Mouse (Mus musculus): ENCODE measurements around the gene Itpr3. TPM values are rescaled to one million over a fixed set of nuclear protein-coding genes. Genes with fewer than 3 reads are reported as not detected.

The Itpr3 gene
- polyA plus RNA-seq (2015; fragmentation: Nextera tagmentation; extraction: Ambion mirVana): 6.1 TPM in 2 replicates

- Histone ChIP-seq H3K9me3 (ENCODE audit: control insufficient read depth, low read length) (0 out of 2 replicates have a peak, but pooled peaks cover 3% of the 10 kb centered on the region), H3K4me2 (ENCODE audit: low read depth, low read length) (peak within 1 kb of the TSS; percentile 99), H3K4me3 (ENCODE audit: low read length) (peak within 1 kb of the TSS; percentile 81), H3K9ac (ENCODE audit: low read length) (peak within 1 kb of the TSS; percentile 84), H3K4me1 (replicated peaks; ENCODE audit: control insufficient read depth, insufficient read depth, low read length) (peaks cover 29% of the 10 kb centered on the region), H3K27ac (ENCODE audit: low read length) (peak within 1 kb of the TSS; percentile 98), H3K27me3 (ENCODE audit: control insufficient read depth, insufficient read depth, low read depth, low read length) (peaks cover 3% of the 10 kb centered on the region; the same call in 1 of the 2 replicates), H3K36me3 (ENCODE audit: control insufficient read depth, insufficient read depth, low read length) (no peaks in the 10 kb centered on the region)
- peak; percentile 83 for ATAC-seq (ENCODE audit: low read depth)
- WGBS: under 1% methylated on average over 57 of the region's 66 CpGs
Observed at GRCm38 (mm10) chr17:27056812-27057516, at the start of gene Itpr3. Gene Itpr3 (plus strand): TSS chr17:27057304.

- no peak overlapping the region for H3K4me2 ChIP-seq (ENCODE audit: low read depth, low read length)
- no peaks in the 10 kb centered on the region for H3K27me3 ChIP-seq (ENCODE audit: control insufficient read depth, insufficient read depth, low read depth, low read length)
- no peak overlapping the region for H3K27ac ChIP-seq (ENCODE audit: low read length)
- WGBS: 69% methylated on average over 2 of the region's 2 CpGs
- no peaks in the 10 kb centered on the region for H3K36me3 ChIP-seq (ENCODE audit: control insufficient read depth, insufficient read depth, low read length)
- H3K9ac ChIP-seq (ENCODE audit: low read length): no peak overlapping the region
- no peak overlapping the region for H3K4me3 ChIP-seq (ENCODE audit: low read length)
- no peaks in the 10 kb centered on the region for H3K9me3 ChIP-seq (ENCODE audit: control insufficient read depth, low read length)
- H3K4me1 ChIP-seq (replicated peaks; ENCODE audit: control insufficient read depth, insufficient read depth, low read length): 0 out of 2 replicates have a peak, but pooled peaks cover 2% of the 10 kb centered on the region
- ATAC-seq (ENCODE audit: low read depth): no peak
Observed at GRCm38 (mm10) chr17:27008277-27008676, 48.8 kb upstream of the Itpr3 start.

- H3K4me1 ChIP-seq (replicated peaks; ENCODE audit: control insufficient read depth, insufficient read depth, low read length): no peaks in the 10 kb centered on the region
- H3K36me3 ChIP-seq (ENCODE audit: control insufficient read depth, insufficient read depth, low read length): no peaks in the 10 kb centered on the region
- no peak overlapping the region for H3K4me3 ChIP-seq (ENCODE audit: low read length)
- WGBS: 83% methylated on average over 10 of the region's 10 CpGs
- no peak overlapping the region for H3K27ac ChIP-seq (ENCODE audit: low read length)
- H3K4me2 ChIP-seq (ENCODE audit: low read depth, low read length): no peak overlapping the region
- no peak for ATAC-seq (ENCODE audit: low read depth)
- no peak overlapping the region for H3K9ac ChIP-seq (ENCODE audit: low read length)
- no peaks in the 10 kb centered on the region for H3K9me3 ChIP-seq (ENCODE audit: control insufficient read depth, low read length)
- no peaks in the 10 kb centered on the region for H3K27me3 ChIP-seq (ENCODE audit: control insufficient read depth, insufficient read depth, low read depth, low read length)
Observed at GRCm38 (mm10) chr17:27011167-27011566, 45.9 kb upstream of the Itpr3 start.

GRCm38 (mm10) chr17:27011998-27012672 lies 45.0 kb upstream of the Itpr3 start:
- 44% methylated on average over 14 of the region's 14 CpGs for WGBS
- Histone ChIP-seq H3K4me3 (ENCODE audit: low read length) (no peak overlapping the region), H3K4me2 (ENCODE audit: low read depth, low read length) (no peak overlapping the region), H3K9me3 (ENCODE audit: control insufficient read depth, low read length) (no peaks in the 10 kb centered on the region), H3K36me3 (ENCODE audit: control insufficient read depth, insufficient read depth, low read length) (no peaks in the 10 kb centered on the region), H3K27me3 (ENCODE audit: control insufficient read depth, insufficient read depth, low read depth, low read length) (no peaks in the 10 kb centered on the region), H3K4me1 (replicated peaks; ENCODE audit: control insufficient read depth, insufficient read depth, low read length) (no peaks in the 10 kb centered on the region), H3K9ac (ENCODE audit: low read length) (no peak overlapping the region), H3K27ac (ENCODE audit: low read length) (no peak overlapping the region)
- ATAC-seq (ENCODE audit: low read depth): no peak

- Histone ChIP-seq H3K27me3 (ENCODE audit: control insufficient read depth, insufficient read depth, low read depth, low read length) (no peaks in the 10 kb centered on the region), H3K4me1 (replicated peaks; ENCODE audit: control insufficient read depth, insufficient read depth, low read length) (no peaks in the 10 kb centered on the region; the same call in 1 of the 2 replicates), H3K4me3 (ENCODE audit: low read length) (no peak overlapping the region), H3K27ac (ENCODE audit: low read length) (no peak overlapping the region), H3K9me3 (ENCODE audit: control insufficient read depth, low read length) (no peaks in the 10 kb centered on the region), H3K4me2 (ENCODE audit: low read depth, low read length) (no peak overlapping the region), H3K36me3 (ENCODE audit: control insufficient read depth, insufficient read depth, low read length) (no peaks in the 10 kb centered on the region), H3K9ac (ENCODE audit: low read length) (no peak overlapping the region)
- WGBS: 21% methylated on average over 6 of the region's 6 CpGs
- no peak for ATAC-seq (ENCODE audit: low read depth)
Observed at GRCm38 (mm10) chr17:27012909-27013308, 44.2 kb upstream of the Itpr3 start.

GRCm38 (mm10) chr17:27017564-27018499 lies 39.3 kb upstream of the Itpr3 start:
- peak overlapping the region; percentile 47 for H3K27ac ChIP-seq (ENCODE audit: low read length)
- peaks cover 13% of the 10 kb centered on the region for H3K36me3 ChIP-seq (ENCODE audit: control insufficient read depth, insufficient read depth, low read length)
- peak overlapping the region; percentile 67 for H3K4me3 ChIP-seq (ENCODE audit: low read length)
- WGBS: 5% methylated on average over 34 of the region's 34 CpGs
- H3K9me3 ChIP-seq (ENCODE audit: control insufficient read depth, low read length): no peaks in the 10 kb centered on the region
- H3K27me3 ChIP-seq (ENCODE audit: control insufficient read depth, insufficient read depth, low read depth, low read length): no peaks in the 10 kb centered on the region
- H3K4me2 ChIP-seq (ENCODE audit: low read depth, low read length): peak overlapping the region; percentile 91
- ATAC-seq (ENCODE audit: low read depth): peak; percentile 76
- H3K4me1 ChIP-seq (replicated peaks; ENCODE audit: control insufficient read depth, insufficient read depth, low read length): peaks cover 8% of the 10 kb centered on the region; the same call in 1 of the 2 replicates
- H3K9ac ChIP-seq (ENCODE audit: low read length): peak overlapping the region; percentile 77

GRCm38 (mm10) chr17:27018555-27019196 lies 38.4 kb upstream of the Itpr3 start:
- Histone ChIP-seq H3K27ac (ENCODE audit: low read length) (peak overlapping the region; percentile 47), H3K27me3 (ENCODE audit: control insufficient read depth, insufficient read depth, low read depth, low read length) (no peaks in the 10 kb centered on the region), H3K4me3 (ENCODE audit: low read length) (peak overlapping the region; percentile 67), H3K36me3 (ENCODE audit: control insufficient read depth, insufficient read depth, low read length) (peaks cover 13% of the 10 kb centered on the region), H3K4me1 (replicated peaks; ENCODE audit: control insufficient read depth, insufficient read depth, low read length) (peaks cover 8% of the 10 kb centered on the region; the same call in 1 of the 2 replicates), H3K9me3 (ENCODE audit: control insufficient read depth, low read length) (no peaks in the 10 kb centered on the region), H3K4me2 (ENCODE audit: low read depth, low read length) (peak overlapping the region; percentile 91), H3K9ac (ENCODE audit: low read length) (peak overlapping the region; percentile 77)
- ATAC-seq (ENCODE audit: low read depth): peak; percentile 24; the same call in 1 of the 2 replicates
- WGBS: 41% methylated on average over 12 of the region's 12 CpGs

- Histone ChIP-seq H3K4me3 (ENCODE audit: low read length) (no peak overlapping the region), H3K9ac (ENCODE audit: low read length) (no peak overlapping the region), H3K36me3 (ENCODE audit: control insufficient read depth, insufficient read depth, low read length) (peaks cover 25% of the 10 kb centered on the region), H3K4me2 (ENCODE audit: low read depth, low read length) (no peak overlapping the region), H3K27me3 (ENCODE audit: control insufficient read depth, insufficient read depth, low read depth, low read length) (no peaks in the 10 kb centered on the region), H3K27ac (ENCODE audit: low read length) (no peak overlapping the region), H3K9me3 (ENCODE audit: control insufficient read depth, low read length) (no peaks in the 10 kb centered on the region), H3K4me1 (replicated peaks; ENCODE audit: control insufficient read depth, insufficient read depth, low read length) (peaks cover 8% of the 10 kb centered on the region; the same call in 1 of the 2 replicates)
- 88% methylated on average over 14 of the region's 14 CpGs for WGBS
- no peak for ATAC-seq (ENCODE audit: low read depth)
Observed at GRCm38 (mm10) chr17:27021076-27021475, 36.0 kb upstream of the Itpr3 start.
